Mouse (Mus musculus) hindbrain, embryonic 15.5 days (tissue): ENCODE data around the gene Eif4enif1. TPM values are rescaled to one million over a fixed set of nuclear protein-coding genes. Genes with fewer than 3 reads are reported as not detected.

Experiments used
- ATAC-seq: fragments of 200-750 bp; cut with Nextera tagmentation; 2 replicates; pipeline ENCODE4 v1.8.0; 2017; ENCODE audit warnings: low read depth, moderate number of reproducible peaks, moderate TSS enrichment; ENCODE audit not compliant: low FRiP score
- H3K27ac ChIP-seq: fragments of 300-500 bp; sonication (generic); replicated peaks from 2 replicates; pipeline ENCODE4 v1.5.1; 2015; ENCODE audit warnings: mild to moderate bottlenecking, inconsistent platforms
- H3K27me3 ChIP-seq: fragments of 300-500 bp; sonication (generic); 2 replicates; pipeline ENCODE4 v1.6.1; 2015; ENCODE audit warnings: control low read depth, inconsistent platforms
- H3K36me3 ChIP-seq: fragments of 300-500 bp; sonication (generic); 2 replicates; pipeline ENCODE4 v1.6.1; 2015; ENCODE audit warnings: control low read depth, inconsistent platforms
- H3K4me1 ChIP-seq: fragments of 300-500 bp; sonication (generic); replicated peaks from 2 replicates; pipeline ENCODE4 v1.6.1; 2015; ENCODE audit warnings: control low read depth, inconsistent platforms
- H3K4me2 ChIP-seq: fragments of 300-500 bp; sonication (generic); 2 replicates; pipeline ENCODE4 v1.6.1; 2015; ENCODE audit warnings: moderate library complexity, mild to moderate bottlenecking, inconsistent platforms
- H3K4me3 ChIP-seq: fragments of 300-500 bp; sonication (generic); 2 replicates; pipeline ENCODE4 v1.5.1; 2015; ENCODE audit warnings: mild to moderate bottlenecking, inconsistent platforms
- H3K9ac ChIP-seq: fragments of 300-500 bp; sonication (generic); 2 replicates; pipeline ENCODE4 v1.6.1; 2015; ENCODE audit warnings: inconsistent platforms
- H3K9me3 ChIP-seq: fragments of 300-500 bp; sonication (generic); 2 replicates; pipeline ENCODE4 v1.6.1; 2016; ENCODE audit warnings: control low read depth, inconsistent platforms
- WGBS: fragments of 180-500 bp; shearing (Covaris S2); methylation state at CpG from one replicate; pipeline ENCODE4 v1.1.7; 2015; 5-methylcytosine and 5-hydroxymethylcytosine counted together
- polyA plus RNA-seq: library from polyadenylated mRNA; unstranded; fragments of >200 nt; fragmentation: Nextera tagmentation; extraction: Ambion mirVana; gene quantifications from 2 replicates; pipeline ENCODE4 v1.2.1, GENCODE M21; 2015

Eif4enif1 gene
- polyA plus RNA-seq, 1 experiment from 2014 or later: 58.9 TPM

GRCm38 (mm10) chr11:3285940-3286339 lies 83.7 kb downstream of the Eif4enif1 start:
- Histone ChIP-seq H3K36me3 (no peaks in the 10 kb centered on the region), H3K9me3 (no peaks in the 10 kb centered on the region), H3K4me3 (no peak overlapping the region), H3K27ac (no peak overlapping the region), H3K4me2 (no peak overlapping the region), H3K4me1 (peaks cover 24% of the 10 kb centered on the region), H3K27me3 (no peaks in the 10 kb centered on the region), H3K9ac (no peak overlapping the region)
- 93% methylated on average over 3 of the region's 3 CpGs for WGBS
- no peak for ATAC-seq

- Histone ChIP-seq H3K4me3 (no peak overlapping the region), H3K27ac (peak overlapping the region; percentile 56), H3K36me3 (no peaks in the 10 kb centered on the region), H3K9me3 (no peaks in the 10 kb centered on the region), H3K4me2 (no peak overlapping the region), H3K4me1 (peaks cover 36% of the 10 kb centered on the region), H3K9ac (no peak overlapping the region), H3K27me3 (no peaks in the 10 kb centered on the region)
- ATAC-seq: no peak
- 21% methylated on average over 6 of the region's 6 CpGs for WGBS
These were observed 84.9 kb downstream of the Eif4enif1 start for GRCm38 (mm10) chr11:3287131-3287530.

GRCm38 (mm10) chr11:3287921-3288320 lies 85.7 kb downstream of the Eif4enif1 start:
- Histone ChIP-seq H3K27ac (peak overlapping the region; percentile 100; the same call in 1 of the 2 replicates), H3K9ac (peak overlapping the region; percentile 98; the same call in 1 of the 2 replicates)

GRCm38 (mm10) chr11:3288521-3289301 lies 86.5 kb downstream of the Eif4enif1 start, which contains the start of gene Patz1:
TSS of gene Patz1 (plus strand) at chr11:3288874.
- peak within 1 kb of the TSS; percentile 90 for H3K4me3 ChIP-seq
- ATAC-seq: peak; percentile 12
- H3K4me1 ChIP-seq: peaks cover 51% of the 10 kb centered on the region
- H3K4me2 ChIP-seq: peak within 1 kb of the TSS; percentile 98
- H3K27me3 ChIP-seq: no peaks in the 10 kb centered on the region
- WGBS: under 1% methylated on average over 41 of the region's 41 CpGs
- H3K27ac ChIP-seq: peak within 1 kb of the TSS; percentile 100
- H3K36me3 ChIP-seq: 0 out of 2 replicates have a peak, but pooled peaks cover 3% of the 10 kb centered on the region
- H3K9me3 ChIP-seq: no peaks in the 10 kb centered on the region
- H3K9ac ChIP-seq: peak within 1 kb of the TSS; percentile 98

More at GRCm38 (mm10) chr11:3287921-3288320, 85.7 kb downstream of the Eif4enif1 start:
- peak overlapping the region; percentile 98 for H3K4me2 ChIP-seq
- ATAC-seq: no peak
- peaks cover 43% of the 10 kb centered on the region for H3K4me1 ChIP-seq
- H3K9me3 ChIP-seq: no peaks in the 10 kb centered on the region
- no peaks in the 10 kb centered on the region for H3K36me3 ChIP-seq
- H3K27me3 ChIP-seq: no peaks in the 10 kb centered on the region
- peak overlapping the region; percentile 90 for H3K4me3 ChIP-seq
- WGBS: 65% methylated on average over 5 of the region's 5 CpGs

- WGBS: under 1% methylated on average over 28 of the region's 40 CpGs
- H3K4me3 ChIP-seq: peak overlapping the region; percentile 90
These were observed 87.2 kb downstream of the Eif4enif1 start for GRCm38 (mm10) chr11:3289302-3289802.

GRCm38 (mm10) chr11:3289803-3290639 lies 87.8 kb downstream of the Eif4enif1 start:
- Histone ChIP-seq H3K4me3 (peak overlapping the region; percentile 90), H3K4me2 (peak overlapping the region; percentile 98), H3K36me3 (peaks cover 14% of the 10 kb centered on the region; the same call in 1 of the 2 replicates), H3K9me3 (no peaks in the 10 kb centered on the region), H3K9ac (peak overlapping the region; percentile 98), H3K27ac (peak overlapping the region; percentile 100), H3K4me1 (peaks cover 63% of the 10 kb centered on the region), H3K27me3 (no peaks in the 10 kb centered on the region)
- peak; percentile 68 for ATAC-seq
- WGBS: under 1% methylated on average over 79 of the region's 92 CpGs

More at GRCm38 (mm10) chr11:3289302-3289802, 87.2 kb downstream of the Eif4enif1 start:
- Histone ChIP-seq H3K27me3 (no peaks in the 10 kb centered on the region), H3K9me3 (no peaks in the 10 kb centered on the region), H3K36me3 (peaks cover 9% of the 10 kb centered on the region; the same call in 1 of the 2 replicates), H3K9ac (peak overlapping the region; percentile 98), H3K4me2 (peak overlapping the region; percentile 98), H3K27ac (peak overlapping the region; percentile 100), H3K4me1 (peaks cover 58% of the 10 kb centered on the region)
- peak; percentile 82 for ATAC-seq

- H3K27ac ChIP-seq: peak overlapping the region; percentile 100
- peak overlapping the region; percentile 98 for H3K9ac ChIP-seq
- H3K9me3 ChIP-seq: no peaks in the 10 kb centered on the region
- H3K4me1 ChIP-seq: peaks cover 71% of the 10 kb centered on the region
- H3K4me2 ChIP-seq: peak overlapping the region; percentile 98
- H3K4me3 ChIP-seq: peak overlapping the region; percentile 90
- no peaks in the 10 kb centered on the region for H3K27me3 ChIP-seq
- peaks cover 19% of the 10 kb centered on the region; the same call in 1 of the 2 replicates for H3K36me3 ChIP-seq
- under 1% methylated on average over 50 of the region's 50 CpGs for WGBS
- ATAC-seq: peak; percentile 4
These were observed 88.6 kb downstream of the Eif4enif1 start for GRCm38 (mm10) chr11:3290640-3291310.

GRCm38 (mm10) chr11:3291311-3292061 lies 89.3 kb downstream of the Eif4enif1 start:
- under 1% methylated on average over 26 of the region's 26 CpGs for WGBS
- ATAC-seq: no peak
- H3K4me1 ChIP-seq: peaks cover 78% of the 10 kb centered on the region

GRCm38 (mm10) chr11:3292062-3292421 lies 89.8 kb downstream of the Eif4enif1 start:
- Histone ChIP-seq H3K36me3 (peaks cover 29% of the 10 kb centered on the region), H3K9me3 (no peaks in the 10 kb centered on the region), H3K27ac (peak overlapping the region; percentile 100), H3K9ac (peak overlapping the region; percentile 98), H3K27me3 (no peaks in the 10 kb centered on the region), H3K4me3 (peak overlapping the region; percentile 90), H3K4me1 (peaks cover 80% of the 10 kb centered on the region), H3K4me2 (peak overlapping the region; percentile 98)
- ATAC-seq: peak; percentile 1; the same call in 1 of the 2 replicates
- WGBS: 1% methylated on average over 8 of the region's 8 CpGs

More at GRCm38 (mm10) chr11:3291311-3292061, 89.3 kb downstream of the Eif4enif1 start:
- Histone ChIP-seq H3K27me3 (no peaks in the 10 kb centered on the region), H3K4me3 (peak overlapping the region; percentile 90), H3K36me3 (peaks cover 24% of the 10 kb centered on the region; the same call in 1 of the 2 replicates), H3K9ac (peak overlapping the region; percentile 98), H3K4me2 (peak overlapping the region; percentile 98), H3K9me3 (no peaks in the 10 kb centered on the region), H3K27ac (peak overlapping the region; percentile 100)

- 0% methylated on average over 8 of the region's 8 CpGs for WGBS
- H3K9me3 ChIP-seq: no peaks in the 10 kb centered on the region
- ATAC-seq: no peak
These were observed 90.6 kb downstream of the Eif4enif1 start for GRCm38 (mm10) chr11:3292711-3293249.

More at GRCm38 (mm10) chr11:3292711-3293249, 90.6 kb downstream of the Eif4enif1 start:
- peak overlapping the region; percentile 90 for H3K4me3 ChIP-seq
- peaks cover 78% of the 10 kb centered on the region for H3K4me1 ChIP-seq
- peaks cover 35% of the 10 kb centered on the region for H3K36me3 ChIP-seq
- peak overlapping the region; percentile 98 for H3K9ac ChIP-seq
- H3K4me2 ChIP-seq: peak overlapping the region; percentile 98
- no peaks in the 10 kb centered on the region for H3K27me3 ChIP-seq
- H3K27ac ChIP-seq: peak overlapping the region; percentile 100
